Mouse (Mus musculus): Measurements from ENCODE around the gene Gm10309. TPM values are rescaled to one million over a fixed set of nuclear protein-coding genes. Genes with fewer than 3 reads are reported as not detected.

The Gm10309 gene
- polyA plus RNA-seq (2015; fragmentation: Nextera tagmentation; extraction: Ambion mirVana): 0.54 and 0.55 TPM in 2 replicates

GRCm38 (mm10) chr17:86505183-86505631 is at the start of gene Gm10309:
Gene Gm10309, minus strand, starts transcription at chr17:86505232.
- Histone ChIP-seq H3K36me3 (ENCODE audit: control insufficient read depth, insufficient read depth, low read length) (no peaks in the 10 kb centered on the region), H3K4me2 (ENCODE audit: low read depth, low read length) (no peak within 1 kb of the TSS), H3K9me3 (ENCODE audit: control insufficient read depth, low read length) (no peaks in the 10 kb centered on the region), H3K4me3 (ENCODE audit: low read length) (no peak within 1 kb of the TSS), H3K27me3 (ENCODE audit: control insufficient read depth, insufficient read depth, low read depth, low read length) (no peaks in the 10 kb centered on the region), H3K4me1 (replicated peaks; ENCODE audit: control insufficient read depth, insufficient read depth, low read length) (peaks cover 12% of the 10 kb centered on the region), H3K9ac (ENCODE audit: low read length) (no peak within 1 kb of the TSS), H3K27ac (ENCODE audit: low read length) (0 out of 2 replicates have a peak within 1 kb of the TSS, but pooled peaks have one; percentile 8)
- WGBS: 75% methylated on average over 8 of the region's 8 CpGs
- ATAC-seq (ENCODE audit: low read depth): peak; percentile 31

- ATAC-seq (ENCODE audit: low read depth): no peak
- no peaks in the 10 kb centered on the region for H3K4me1 ChIP-seq (replicated peaks; ENCODE audit: control insufficient read depth, insufficient read depth, low read length)
- WGBS: 61% methylated on average over 6 of the region's 6 CpGs
- no peak overlapping the region for H3K4me2 ChIP-seq (ENCODE audit: low read depth, low read length)
- H3K4me3 ChIP-seq (ENCODE audit: low read length): no peak overlapping the region
- H3K9me3 ChIP-seq (ENCODE audit: control insufficient read depth, low read length): no peaks in the 10 kb centered on the region
- no peaks in the 10 kb centered on the region for H3K36me3 ChIP-seq (ENCODE audit: control insufficient read depth, insufficient read depth, low read length)
- H3K9ac ChIP-seq (ENCODE audit: low read length): no peak overlapping the region
- no peak overlapping the region for H3K27ac ChIP-seq (ENCODE audit: low read length)
- no peaks in the 10 kb centered on the region for H3K27me3 ChIP-seq (ENCODE audit: control insufficient read depth, insufficient read depth, low read depth, low read length)
Observed at GRCm38 (mm10) chr17:86551995-86552394, 47.0 kb upstream of the Gm10309 start.

GRCm38 (mm10) chr17:86551561-86551960 is 46.5 kb upstream of the Gm10309 start:
- Histone ChIP-seq H3K4me2 (ENCODE audit: low read depth, low read length) (no peak overlapping the region), H3K27me3 (ENCODE audit: control insufficient read depth, insufficient read depth, low read depth, low read length) (no peaks in the 10 kb centered on the region), H3K4me1 (replicated peaks; ENCODE audit: control insufficient read depth, insufficient read depth, low read length) (no peaks in the 10 kb centered on the region), H3K36me3 (ENCODE audit: control insufficient read depth, insufficient read depth, low read length) (no peaks in the 10 kb centered on the region), H3K9me3 (ENCODE audit: control insufficient read depth, low read length) (no peaks in the 10 kb centered on the region), H3K27ac (ENCODE audit: low read length) (no peak overlapping the region), H3K9ac (ENCODE audit: low read length) (no peak overlapping the region), H3K4me3 (ENCODE audit: low read length) (no peak overlapping the region)
- 65% methylated on average over 10 of the region's 10 CpGs for WGBS
- ATAC-seq (ENCODE audit: low read depth): no peak

GRCm38 (mm10) chr17:86549128-86549527 is 44.1 kb upstream of the Gm10309 start:
- Histone ChIP-seq H3K27ac (ENCODE audit: low read length) (no peak overlapping the region), H3K36me3 (ENCODE audit: control insufficient read depth, insufficient read depth, low read length) (no peaks in the 10 kb centered on the region), H3K9me3 (ENCODE audit: control insufficient read depth, low read length) (no peaks in the 10 kb centered on the region), H3K9ac (ENCODE audit: low read length) (no peak overlapping the region), H3K4me3 (ENCODE audit: low read length) (no peak overlapping the region), H3K27me3 (ENCODE audit: control insufficient read depth, insufficient read depth, low read depth, low read length) (no peaks in the 10 kb centered on the region), H3K4me1 (replicated peaks; ENCODE audit: control insufficient read depth, insufficient read depth, low read length) (no peaks in the 10 kb centered on the region), H3K4me2 (ENCODE audit: low read depth, low read length) (no peak overlapping the region)
- WGBS: 78% methylated on average over 10 of the region's 10 CpGs
- peak; percentile 41; the same call in 1 of the 2 replicates for ATAC-seq (ENCODE audit: low read depth)

GRCm38 (mm10) chr17:86546529-86546928 is 41.5 kb upstream of the Gm10309 start:
- Histone ChIP-seq H3K4me1 (replicated peaks; ENCODE audit: control insufficient read depth, insufficient read depth, low read length) (no peaks in the 10 kb centered on the region), H3K9ac (ENCODE audit: low read length) (no peak overlapping the region), H3K4me2 (ENCODE audit: low read depth, low read length) (no peak overlapping the region), H3K27me3 (ENCODE audit: control insufficient read depth, insufficient read depth, low read depth, low read length) (no peaks in the 10 kb centered on the region), H3K4me3 (ENCODE audit: low read length) (no peak overlapping the region), H3K9me3 (ENCODE audit: control insufficient read depth, low read length) (no peaks in the 10 kb centered on the region), H3K36me3 (ENCODE audit: control insufficient read depth, insufficient read depth, low read length) (no peaks in the 10 kb centered on the region), H3K27ac (ENCODE audit: low read length) (no peak overlapping the region)
- WGBS: 66% methylated on average over 7 of the region's 7 CpGs
- ATAC-seq (ENCODE audit: low read depth): no peak

- peaks cover 11% of the 10 kb centered on the region for H3K4me1 ChIP-seq (replicated peaks; ENCODE audit: control insufficient read depth, insufficient read depth, low read length)
- WGBS: 73% methylated on average over 18 of the region's 18 CpGs
- no peak overlapping the region for H3K4me2 ChIP-seq (ENCODE audit: low read depth, low read length)
- no peaks in the 10 kb centered on the region for H3K27me3 ChIP-seq (ENCODE audit: control insufficient read depth, insufficient read depth, low read depth, low read length)
- H3K27ac ChIP-seq (ENCODE audit: low read length): no peak overlapping the region
- no peaks in the 10 kb centered on the region for H3K9me3 ChIP-seq (ENCODE audit: control insufficient read depth, low read length)
- H3K9ac ChIP-seq (ENCODE audit: low read length): no peak overlapping the region
- ATAC-seq (ENCODE audit: low read depth): no peak
- no peak overlapping the region for H3K4me3 ChIP-seq (ENCODE audit: low read length)
- no peaks in the 10 kb centered on the region for H3K36me3 ChIP-seq (ENCODE audit: control insufficient read depth, insufficient read depth, low read length)
Observed at GRCm38 (mm10) chr17:86539881-86540430, 34.9 kb upstream of the Gm10309 start.

GRCm38 (mm10) chr17:86535827-86536656 is 31.0 kb upstream of the Gm10309 start:
- H3K27me3 ChIP-seq (ENCODE audit: control insufficient read depth, insufficient read depth, low read depth, low read length): no peaks in the 10 kb centered on the region
- peaks cover 11% of the 10 kb centered on the region for H3K4me1 ChIP-seq (replicated peaks; ENCODE audit: control insufficient read depth, insufficient read depth, low read length)
- peak overlapping the region; percentile 72 for H3K27ac ChIP-seq (ENCODE audit: low read length)
- H3K9me3 ChIP-seq (ENCODE audit: control insufficient read depth, low read length): no peaks in the 10 kb centered on the region
- H3K4me3 ChIP-seq (ENCODE audit: low read length): peak overlapping the region; percentile 42
- ATAC-seq (ENCODE audit: low read depth): peak; percentile 76
- H3K9ac ChIP-seq (ENCODE audit: low read length): peak overlapping the region; percentile 57
- H3K36me3 ChIP-seq (ENCODE audit: control insufficient read depth, insufficient read depth, low read length): no peaks in the 10 kb centered on the region
- WGBS: 3% methylated on average over 22 of the region's 22 CpGs
- H3K4me2 ChIP-seq (ENCODE audit: low read depth, low read length): peak overlapping the region; percentile 71

- H3K9me3 ChIP-seq (ENCODE audit: control insufficient read depth, low read length): no peaks in the 10 kb centered on the region
- no peaks in the 10 kb centered on the region for H3K27me3 ChIP-seq (ENCODE audit: control insufficient read depth, insufficient read depth, low read depth, low read length)
- ATAC-seq (ENCODE audit: low read depth): peak; percentile 42
- H3K4me1 ChIP-seq (replicated peaks; ENCODE audit: control insufficient read depth, insufficient read depth, low read length): peaks cover 12% of the 10 kb centered on the region
- no peak overlapping the region for H3K4me2 ChIP-seq (ENCODE audit: low read depth, low read length)
- no peak overlapping the region for H3K9ac ChIP-seq (ENCODE audit: low read length)
- 60% methylated on average over 10 of the region's 10 CpGs for WGBS
- no peak overlapping the region for H3K4me3 ChIP-seq (ENCODE audit: low read length)
- no peaks in the 10 kb centered on the region for H3K36me3 ChIP-seq (ENCODE audit: control insufficient read depth, insufficient read depth, low read length)
- H3K27ac ChIP-seq (ENCODE audit: low read length): peak overlapping the region; percentile 45
Observed at GRCm38 (mm10) chr17:86535096-86535495, 30.1 kb upstream of the Gm10309 start.

GRCm38 (mm10) chr17:86533549-86533851 is 28.5 kb upstream of the Gm10309 start:
- Histone ChIP-seq H3K4me1 (replicated peaks; ENCODE audit: control insufficient read depth, insufficient read depth, low read length) (peaks cover 16% of the 10 kb centered on the region), H3K27ac (ENCODE audit: low read length) (no peak overlapping the region), H3K9me3 (ENCODE audit: control insufficient read depth, low read length) (no peaks in the 10 kb centered on the region), H3K36me3 (ENCODE audit: control insufficient read depth, insufficient read depth, low read length) (no peaks in the 10 kb centered on the region), H3K4me3 (ENCODE audit: low read length) (no peak overlapping the region), H3K27me3 (ENCODE audit: control insufficient read depth, insufficient read depth, low read depth, low read length) (no peaks in the 10 kb centered on the region), H3K9ac (ENCODE audit: low read length) (no peak overlapping the region), H3K4me2 (ENCODE audit: low read depth, low read length) (no peak overlapping the region)
- ATAC-seq (ENCODE audit: low read depth): no peak
- WGBS: 74% methylated on average over 11 of the region's 11 CpGs

All from lung, embryonic 16.5 days (tissue).